Mouse (Mus musculus) cerebellum, adult 2 months (tissue): Measurements from ENCODE around the gene Cd83.

Experiments
- CTCF ChIP-seq: fragments of 200-500 bp; IDR thresholded peaks from 2 replicates; pipeline ENCODE4 v1.5.1; 2011; ENCODE audit warnings: low read depth, mild to moderate bottlenecking, control low read depth, low read length, moderate library complexity, borderline replicate concordance; ENCODE audit not compliant: insufficient read depth
- POLR2A ChIP-seq: fragments of 200-500 bp; IDR thresholded peaks from 2 replicates; pipeline ENCODE4 v1.6.1; 2011; ENCODE audit warnings: low read length, control low read depth, borderline replicate concordance; ENCODE audit not compliant: insufficient read depth

DNA sequence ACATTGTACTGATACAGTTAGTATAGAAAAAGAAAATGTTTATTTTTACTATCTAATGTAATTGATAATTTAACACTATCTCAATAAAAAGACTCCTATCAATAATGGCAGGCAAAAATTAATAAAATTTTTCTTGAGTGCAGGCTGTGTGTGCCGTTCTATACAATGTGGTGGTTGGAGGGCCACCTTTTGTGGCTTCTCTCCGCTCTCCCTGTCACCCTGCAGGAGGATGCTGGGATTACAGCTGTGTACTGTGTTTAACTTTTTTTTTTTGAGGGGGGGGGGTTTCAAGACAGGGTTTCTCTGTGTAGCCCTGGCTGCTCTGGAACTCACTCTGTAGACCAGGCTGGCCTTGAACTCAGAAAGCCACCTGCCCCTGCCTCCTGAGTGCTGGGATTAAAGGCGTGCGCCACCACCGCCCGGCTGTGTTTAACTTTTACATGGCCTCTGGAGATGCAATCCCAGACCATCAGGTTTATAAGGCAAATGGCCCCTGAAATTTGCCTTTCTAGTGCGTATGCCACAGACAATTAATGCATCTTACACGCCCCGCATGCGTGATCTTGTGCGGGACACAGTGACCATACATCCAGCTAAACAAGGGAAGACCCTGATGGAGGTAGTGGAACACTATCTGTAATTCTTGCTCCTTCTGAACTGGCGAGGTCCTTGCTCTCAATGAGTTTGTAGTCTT lies 21.1 kb upstream of the Cd83 start:
- TF ChIP-seq CTCF = no peak
- no peak for TF ChIP-seq POLR2A
